Mouse (Mus musculus): ENCODE data around the gene Ivd. TPM values are rescaled to one million over a fixed set of nuclear protein-coding genes. Genes with fewer than 3 reads are reported as not detected.
A peak's percentile ranks its signal among the peaks of the same experiment; 100 is the strongest.

The Ivd gene
- total RNA-seq (2014; rRNA removed; ENCODE audit: low replicate concordance) (154 and 163 TPM in 2 replicates), polyA plus RNA-seq (2015; fragmentation: Nextera tagmentation; extraction: Ambion mirVana) (84.2 and 92.2 TPM in 2 replicates)

GRCm38 (mm10) chr2:118861454-118862339 is at the start of gene Ivd:
Gene Ivd, plus strand, starts transcription at chr2:118861954.
- H3K4me2 ChIP-seq (ENCODE audit: low read depth, low read length), result peak within 1 kb of the TSS; percentile 83
- H3K27ac ChIP-seq (ENCODE audit: low read depth), result peak within 1 kb of the TSS; percentile 78
- peak; percentile 80 for TF ChIP-seq EP300 (IDR thresholded peaks at IDR 0.05; ENCODE audit: low read depth)
- no peak for TF ChIP-seq CTCF (IDR thresholded peaks at IDR 0.05; ENCODE audit: low read depth)
- H3K36me3 ChIP-seq (replicated peaks; ENCODE audit: control insufficient read depth, insufficient read depth, low read length), result no peaks in the 10 kb centered on the region
- peak; percentile 95 for DNase-seq (ENCODE audit: low spot score)
- H3K4me1 ChIP-seq (ENCODE audit: control insufficient read depth, insufficient read depth), result peaks cover 8% of the 10 kb centered on the region
- no peaks in the 10 kb centered on the region for H3K9me3 ChIP-seq (replicated peaks; ENCODE audit: control insufficient read depth, low read length)
- WGBS, result under 1% methylated on average over 34 of the region's 34 CpGs
- H3K27me3 ChIP-seq (ENCODE audit: control insufficient read depth, insufficient read depth, low read length), result no peaks in the 10 kb centered on the region
- peak; percentile 100 for ATAC-seq (ENCODE audit: insufficient read depth, low read depth)
- peak within 1 kb of the TSS; percentile 67 for H3K9ac ChIP-seq (replicated peaks; ENCODE audit: low read depth, low read length)
- peak within 1 kb of the TSS; percentile 69 for H3K4me3 ChIP-seq (ENCODE audit: low read depth, low read length)

GRCm38 (mm10) chr2:118812724-118813123 is 49.0 kb upstream of the Ivd start:
- WGBS, result 38% methylated on average over 1 of the region's 1 CpGs
- no peak for TF ChIP-seq EP300 (IDR thresholded peaks at IDR 0.05; ENCODE audit: low read depth)
- peaks cover 11% of the 10 kb centered on the region; the same call in 1 of the 2 replicates for H3K4me1 ChIP-seq (ENCODE audit: control insufficient read depth, insufficient read depth)

GRCm38 (mm10) chr2:118813981-118814836 is 47.5 kb upstream of the Ivd start, which contains the start of gene Knstrn:
Gene Knstrn, plus strand, starts transcription at chr2:118814003.
- Histone ChIP-seq H3K9ac (replicated peaks; ENCODE audit: low read depth, low read length) (peak within 1 kb of the TSS; percentile 52), H3K36me3 (replicated peaks; ENCODE audit: control insufficient read depth, insufficient read depth, low read length) (peaks cover 25% of the 10 kb centered on the region), H3K4me3 (ENCODE audit: low read depth, low read length) (peak within 1 kb of the TSS; percentile 82), H3K27ac (ENCODE audit: low read depth) (peak within 1 kb of the TSS; percentile 16; the same call in 1 of the 2 replicates), H3K4me1 (ENCODE audit: control insufficient read depth, insufficient read depth) (peaks cover 11% of the 10 kb centered on the region; the same call in 1 of the 2 replicates), H3K9me3 (replicated peaks; ENCODE audit: control insufficient read depth, low read length) (0 out of 2 replicates have a peak, but pooled peaks cover 4% of the 10 kb centered on the region), H3K4me2 (ENCODE audit: low read depth, low read length) (peak within 1 kb of the TSS; percentile 88), H3K27me3 (ENCODE audit: control insufficient read depth, insufficient read depth, low read length) (no peaks in the 10 kb centered on the region)
- no peak for TF ChIP-seq CTCF (IDR thresholded peaks at IDR 0.05; ENCODE audit: low read depth)
- TF ChIP-seq EP300 (IDR thresholded peaks at IDR 0.05; ENCODE audit: low read depth), result no peak
- WGBS, result under 1% methylated on average over 49 of the region's 49 CpGs
- DNase-seq (ENCODE audit: low spot score) (peak; percentile 89), ATAC-seq (ENCODE audit: insufficient read depth, low read depth) (peak; percentile 93)

More at GRCm38 (mm10) chr2:118812724-118813123, 49.0 kb upstream of the Ivd start:
- no peak overlapping the region for H3K27ac ChIP-seq (ENCODE audit: low read depth)
- H3K9ac ChIP-seq (replicated peaks; ENCODE audit: low read depth, low read length), result no peak overlapping the region
- H3K9me3 ChIP-seq (replicated peaks; ENCODE audit: control insufficient read depth, low read length), result 0 out of 2 replicates have a peak, but pooled peaks cover 4% of the 10 kb centered on the region
- H3K36me3 ChIP-seq (replicated peaks; ENCODE audit: control insufficient read depth, insufficient read depth, low read length), result peaks cover 11% of the 10 kb centered on the region
- no peak overlapping the region for H3K4me2 ChIP-seq (ENCODE audit: low read depth, low read length)
- H3K4me3 ChIP-seq (ENCODE audit: low read depth, low read length), result no peak overlapping the region
- ATAC-seq (ENCODE audit: insufficient read depth, low read depth) (no peak), DNase-seq (ENCODE audit: low spot score) (no peak)
- H3K27me3 ChIP-seq (ENCODE audit: control insufficient read depth, insufficient read depth, low read length), result no peaks in the 10 kb centered on the region

- Histone ChIP-seq H3K36me3 (replicated peaks; ENCODE audit: control insufficient read depth, insufficient read depth, low read length) (peaks cover 74% of the 10 kb centered on the region), H3K27ac (ENCODE audit: low read depth) (no peak overlapping the region), H3K9ac (replicated peaks; ENCODE audit: low read depth, low read length) (no peak overlapping the region), H3K27me3 (ENCODE audit: control insufficient read depth, insufficient read depth, low read length) (no peaks in the 10 kb centered on the region), H3K9me3 (replicated peaks; ENCODE audit: control insufficient read depth, low read length) (no peaks in the 10 kb centered on the region), H3K4me3 (ENCODE audit: low read depth, low read length) (no peak overlapping the region), H3K4me1 (ENCODE audit: control insufficient read depth, insufficient read depth) (no peaks in the 10 kb centered on the region), H3K4me2 (ENCODE audit: low read depth, low read length) (no peak overlapping the region)
- DNase-seq (ENCODE audit: low spot score), result no peak
- WGBS, result 86% methylated on average over 5 of the region's 5 CpGs
- no peak for TF ChIP-seq CTCF (IDR thresholded peaks at IDR 0.05; ENCODE audit: low read depth)
- TF ChIP-seq EP300 (IDR thresholded peaks at IDR 0.05; ENCODE audit: low read depth), result no peak
- no peak for ATAC-seq (ENCODE audit: insufficient read depth, low read depth)
Measured at GRCm38 (mm10) chr2:118822800-118823199, 39.0 kb upstream of the Ivd start.

- no peak overlapping the region for H3K9ac ChIP-seq (replicated peaks; ENCODE audit: low read depth, low read length)
- H3K4me3 ChIP-seq (ENCODE audit: low read depth, low read length), result no peak overlapping the region
- H3K27me3 ChIP-seq (ENCODE audit: control insufficient read depth, insufficient read depth, low read length), result no peaks in the 10 kb centered on the region
- H3K27ac ChIP-seq (ENCODE audit: low read depth), result no peak overlapping the region
- H3K36me3 ChIP-seq (replicated peaks; ENCODE audit: control insufficient read depth, insufficient read depth, low read length), result peaks cover 75% of the 10 kb centered on the region
- DNase-seq (ENCODE audit: low spot score) (no peak), ATAC-seq (ENCODE audit: insufficient read depth, low read depth) (no peak)
- H3K9me3 ChIP-seq (replicated peaks; ENCODE audit: control insufficient read depth, low read length), result no peaks in the 10 kb centered on the region
- H3K4me1 ChIP-seq (ENCODE audit: control insufficient read depth, insufficient read depth), result no peaks in the 10 kb centered on the region
- WGBS, result 96% methylated on average over 4 of the region's 4 CpGs
- TF ChIP-seq CTCF (IDR thresholded peaks at IDR 0.05; ENCODE audit: low read depth) (no peak), EP300 (IDR thresholded peaks at IDR 0.05; ENCODE audit: low read depth) (no peak)
- no peak overlapping the region for H3K4me2 ChIP-seq (ENCODE audit: low read depth, low read length)
Measured at GRCm38 (mm10) chr2:118824396-118824795, 37.4 kb upstream of the Ivd start.

Measured in heart, postnatal 0 days (tissue).